Mouse (Mus musculus) gastrocnemius, adult 18-20 months (tissue): Measurements from ENCODE around the gene Slc41a3. TPM values are rescaled to one million over a fixed set of nuclear protein-coding genes. Genes with fewer than 3 reads are reported as not detected.

Source experiments
- DNase-seq: peaks from one replicate; pipeline ENCODE4 v3.0.0; 2021; ENCODE audit warnings: low spot score
- long read RNA-seq, 2 experiments: library from polyadenylated mRNA; stranded (forward); transcript quantifications; one replicate each; pipeline ENCODE4 v2.0.0; 2021
- total RNA-seq, 2 experiments: library from RNA; stranded (reverse); gene quantifications; 2 replicates each; pipeline ENCODE4 v1.2.3; 2021

Gene Slc41a3
- total RNA-seq = 10 to 100 TPM; 83.4 to 93.7 TPM
- long read RNA-seq, experiment 1, transcript Slc41a3-201 (10 exons, 2,324 nt) = major isoform, 12 of 177 reads
- long read RNA-seq, experiment 1, partial matches to known transcripts = 24 of 177 reads
- long read RNA-seq, experiment 1, other reads (novel, unspliced or antisense) = 139 of 177 reads
- long read RNA-seq, experiment 2, transcript Slc41a3-201 (10 exons, 2,324 nt) = major isoform, 32 of 110 reads
- long read RNA-seq, experiment 2, partial matches to known transcripts = 16 of 110 reads
- long read RNA-seq, experiment 2, other reads (novel, unspliced or antisense) = 61 of 110 reads

DNA sequence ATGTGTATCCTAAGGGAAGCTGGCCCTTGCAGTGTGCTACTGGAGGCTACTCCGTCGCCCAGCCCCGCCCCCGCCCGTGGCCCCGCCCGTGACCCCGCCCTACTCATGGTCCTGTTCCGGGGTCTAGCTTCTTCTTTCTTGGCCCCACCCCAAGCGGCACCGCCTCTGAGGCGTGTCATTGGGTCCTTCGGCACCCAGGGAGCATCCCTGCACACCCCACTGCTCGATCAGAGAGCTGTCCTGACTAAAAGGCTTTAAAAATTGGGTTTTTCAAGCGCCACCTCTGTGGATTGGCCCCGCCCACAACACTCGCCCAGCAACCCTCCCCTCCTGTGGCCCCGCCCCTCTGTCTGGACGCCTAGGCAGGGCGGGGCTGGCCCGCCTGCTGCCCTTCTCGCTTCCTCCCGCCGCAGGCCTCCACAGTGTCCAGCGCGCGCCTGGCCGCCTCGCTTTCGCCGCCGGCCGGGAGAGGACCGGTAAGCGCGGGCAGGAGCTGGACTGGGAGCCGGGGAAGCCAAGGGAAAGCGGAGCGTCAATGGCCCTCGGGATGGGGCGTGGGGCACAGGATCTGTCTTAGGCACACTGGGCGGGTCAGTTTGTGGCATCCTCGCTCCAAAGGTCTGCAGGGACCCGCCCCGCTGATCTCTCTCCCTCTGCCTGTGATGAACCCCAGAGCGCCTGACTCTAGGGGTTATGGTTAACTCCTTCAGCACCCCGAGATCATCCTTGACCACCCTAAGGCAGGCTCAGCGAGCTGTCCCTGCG, at the start of gene Slc41a3:
TSS of gene Slc41a3 (plus strand) at position 193 of the 765 bp plus-strand sequence.
- DNase-seq = peak; percentile 95

DNA sequence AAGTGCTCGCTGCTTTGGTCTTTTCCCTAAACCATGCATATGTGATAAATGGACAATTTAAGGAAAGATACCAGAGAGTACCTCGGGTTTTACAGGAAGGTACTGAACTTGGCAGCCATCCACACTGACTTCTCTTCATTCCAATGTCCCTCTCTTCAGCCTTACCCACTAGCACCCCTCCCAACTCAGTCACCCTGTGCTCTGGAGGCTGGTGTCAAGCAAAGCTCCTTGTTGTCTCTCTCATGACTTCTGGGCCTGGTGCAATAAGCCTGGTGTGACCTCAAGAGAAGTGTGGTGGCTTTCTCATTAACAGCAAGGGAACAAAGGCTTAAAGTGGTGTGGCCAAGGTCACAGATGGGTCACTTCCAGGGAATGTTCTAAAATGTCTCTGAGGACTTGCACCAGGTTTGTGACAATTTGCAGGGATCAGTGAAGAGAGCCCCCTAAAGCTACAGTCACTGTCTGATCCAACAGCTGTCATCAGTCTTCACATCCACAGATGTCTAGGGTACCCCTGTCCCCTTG, 47.9 kb upstream of the Slc41a3 start:
- DNase-seq = peak; percentile 8

DNA sequence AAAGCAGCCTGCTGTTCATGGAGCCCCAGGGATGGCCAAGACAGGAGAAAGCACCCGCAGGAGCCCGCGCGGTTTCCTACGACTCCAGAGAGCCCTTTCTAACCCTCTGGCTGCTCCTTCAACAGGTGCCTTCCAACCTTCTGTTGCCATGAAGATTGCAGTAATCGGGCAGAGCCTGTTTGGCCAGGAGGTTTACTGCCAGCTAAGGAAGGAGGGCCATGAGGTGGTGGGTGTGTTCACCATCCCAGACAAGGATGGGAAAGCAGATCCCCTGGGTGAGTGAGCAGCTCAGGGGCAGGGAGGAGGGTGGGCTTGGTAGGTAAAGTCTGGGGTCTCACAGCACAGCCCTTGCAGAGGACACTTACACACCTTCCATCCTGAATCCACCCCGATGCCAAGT, 47.4 kb upstream of the Slc41a3 start:
- DNase-seq = no peak

DNA sequence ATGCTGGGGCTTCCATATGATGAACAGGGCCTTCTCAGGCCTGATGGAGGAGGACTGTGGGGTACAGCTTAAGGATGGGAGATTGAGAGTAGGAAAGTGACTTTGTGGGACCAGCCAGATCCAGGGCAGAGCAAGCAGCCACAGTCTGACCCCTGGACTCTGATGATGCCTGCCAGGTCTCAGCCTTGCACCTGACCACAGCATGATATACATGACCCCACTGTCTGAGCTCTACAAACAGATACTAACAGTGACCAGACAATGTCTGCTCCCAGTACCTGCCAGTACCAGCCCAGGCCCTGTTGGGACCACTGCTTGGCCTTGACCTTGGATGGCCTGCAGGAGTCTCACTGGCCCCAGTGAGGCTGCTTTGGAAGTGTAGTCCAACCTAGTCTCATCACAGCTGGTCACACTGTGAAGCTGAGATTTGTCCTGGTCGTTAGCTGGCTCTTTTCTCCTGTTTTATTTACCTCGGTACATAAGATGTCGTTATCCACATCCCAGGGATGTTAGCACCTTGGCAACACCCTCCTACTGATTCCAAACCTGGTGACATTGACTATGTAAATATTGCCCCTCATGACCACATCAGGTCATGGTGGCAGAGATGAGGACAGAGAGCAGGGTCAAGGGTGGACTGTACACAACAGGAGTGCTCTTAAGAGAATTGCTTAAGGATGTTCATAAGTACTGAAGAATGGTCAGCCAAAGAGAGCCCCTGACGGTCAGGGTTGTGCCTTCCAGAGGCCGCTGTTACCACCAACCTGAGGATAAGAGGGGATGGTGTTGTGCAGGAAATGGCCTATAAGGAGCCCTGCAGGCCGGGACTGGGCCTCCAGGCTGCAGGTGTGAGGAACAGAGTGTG, 46.5 kb upstream of the Slc41a3 start:
- no peak for DNase-seq

DNA sequence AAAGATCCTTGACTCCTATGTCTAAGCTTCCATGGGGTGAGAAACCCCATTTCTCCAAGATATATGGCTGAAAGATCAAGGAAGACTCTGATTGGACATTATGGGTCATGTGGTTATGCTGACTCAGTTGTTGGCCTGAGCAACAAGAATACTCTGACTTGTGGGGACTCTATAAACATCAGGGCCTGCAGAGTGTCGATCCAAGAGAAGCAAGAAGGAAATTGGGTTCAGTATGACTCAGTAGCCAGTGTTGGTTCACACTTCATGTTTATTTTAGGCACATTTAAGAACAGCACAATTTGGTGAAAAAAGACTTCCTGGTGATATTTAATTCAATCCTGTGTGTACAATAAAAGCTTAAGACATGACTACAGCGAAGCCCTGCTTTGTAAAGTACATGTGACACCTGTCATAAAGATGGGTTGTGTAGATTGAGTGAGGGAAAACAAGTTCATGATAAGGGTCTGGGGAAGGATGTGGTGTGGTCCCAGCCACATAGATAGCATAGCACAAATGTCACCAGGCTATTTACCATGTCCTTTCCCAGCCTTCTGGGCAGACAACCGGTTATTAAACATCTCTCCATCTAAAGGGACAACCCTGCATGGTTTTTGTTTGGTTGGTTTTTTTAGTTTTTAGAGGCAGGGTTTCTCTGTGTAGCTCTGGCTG, 44.0 kb upstream of the Slc41a3 start:
- no peak for DNase-seq

DNA sequence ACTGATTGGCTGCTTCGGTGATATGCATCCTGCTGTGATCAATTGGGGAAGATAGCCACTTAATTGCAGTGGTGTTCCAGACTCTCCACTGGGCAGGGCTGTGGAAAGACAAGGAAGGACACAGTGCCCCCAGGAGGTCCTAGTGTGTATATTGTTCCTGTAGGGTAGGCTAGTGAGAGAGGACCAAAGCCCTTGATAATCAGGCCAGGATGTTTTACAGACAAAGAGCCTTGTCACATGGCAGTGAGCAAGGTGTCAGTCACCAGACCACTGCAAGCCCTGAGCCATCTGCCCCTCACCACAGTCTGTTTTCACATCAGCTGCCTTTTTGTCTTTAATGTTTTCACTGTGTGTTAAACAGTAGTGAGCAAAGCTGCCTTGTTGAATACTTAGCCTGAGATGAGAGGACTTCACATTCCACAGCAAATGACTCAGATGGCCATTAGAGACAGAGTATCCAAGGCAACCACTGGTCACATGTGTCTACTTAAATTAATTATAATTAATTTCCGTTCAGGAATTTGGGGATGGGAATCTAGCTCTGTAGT, 43.2 kb upstream of the Slc41a3 start:
- no peak for DNase-seq

DNA sequence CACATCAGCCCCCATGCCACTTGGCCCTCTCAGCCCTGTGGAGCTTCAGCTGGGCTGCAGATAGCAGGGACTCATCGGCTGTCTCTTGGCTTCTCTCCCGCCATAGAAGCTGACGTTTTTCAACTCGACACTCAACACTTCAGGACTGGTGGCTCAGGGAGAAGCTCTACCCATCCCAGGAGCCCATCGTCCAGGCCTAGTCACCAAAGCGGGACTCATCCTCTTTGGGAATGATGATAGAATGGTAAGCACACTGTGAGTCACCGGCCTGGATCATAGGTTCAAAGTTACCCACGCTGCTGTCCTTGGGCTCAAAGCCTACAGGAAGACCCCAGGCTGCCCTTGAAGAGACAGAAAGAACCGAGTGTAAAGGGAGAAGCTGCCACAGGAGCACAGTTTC, 40.3 kb upstream of the Slc41a3 start:
- DNase-seq = no peak

DNA sequence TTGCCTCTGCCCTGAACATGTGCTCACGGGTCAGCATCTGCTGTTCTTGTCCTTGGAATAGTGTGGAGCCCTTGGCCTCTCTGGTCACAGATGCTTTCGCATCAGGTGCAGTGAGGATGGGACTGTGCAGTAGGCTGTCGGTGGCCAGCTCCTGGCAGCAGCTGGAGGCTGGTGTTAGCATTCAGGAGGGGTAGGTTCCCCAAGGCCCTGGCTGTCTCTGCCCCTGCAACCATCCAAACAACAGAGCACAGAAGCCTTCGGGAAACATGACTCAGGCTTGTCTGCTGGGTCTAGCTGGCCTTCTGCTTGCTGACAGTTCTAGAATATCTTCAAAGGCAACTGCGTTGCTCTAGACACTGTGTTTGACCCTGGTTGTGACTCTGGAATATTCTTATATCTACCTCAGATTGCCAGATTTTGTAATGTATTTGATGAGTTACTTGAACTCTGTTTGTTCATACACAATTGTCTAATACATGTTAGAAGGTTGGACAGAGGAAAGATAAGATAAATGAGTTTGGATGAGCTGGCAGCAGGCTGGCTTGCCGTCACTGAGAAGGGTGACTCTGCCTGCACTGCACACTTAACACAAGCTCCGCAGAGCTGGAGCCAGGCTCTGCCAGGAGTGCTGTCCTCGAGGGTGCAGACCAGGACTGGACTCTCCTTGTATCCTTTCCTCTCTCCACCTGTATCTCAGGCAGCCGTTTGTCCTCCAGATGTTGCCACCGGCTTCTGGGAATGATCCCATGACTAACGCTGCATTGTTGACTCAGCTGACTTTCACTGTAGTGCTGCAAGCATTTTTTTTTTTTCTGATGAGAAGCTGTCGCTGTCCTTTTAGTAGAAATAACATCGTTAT, 38.9 kb upstream of the Slc41a3 start:
- no peak for DNase-seq

DNA sequence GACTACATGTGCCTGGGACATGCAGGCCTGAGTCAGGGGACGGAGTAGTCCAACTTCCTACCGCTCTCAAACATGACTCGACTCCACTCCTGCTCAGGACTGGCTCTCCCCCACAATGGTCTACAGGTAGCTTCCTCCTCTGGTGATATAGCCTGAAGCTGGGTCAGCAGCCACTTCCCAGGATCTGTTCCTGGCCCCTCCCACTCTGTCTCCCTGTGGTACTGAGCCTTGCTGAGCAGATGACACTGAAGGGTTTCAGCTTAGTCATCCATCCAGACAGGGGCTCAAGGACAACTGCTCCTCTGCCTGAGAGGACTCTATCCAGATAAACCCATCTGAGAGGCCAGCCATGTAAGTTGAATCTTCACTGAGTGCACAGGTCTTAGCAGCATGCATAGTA, 37.0 kb upstream of the Slc41a3 start:
- DNase-seq = no peak

DNA sequence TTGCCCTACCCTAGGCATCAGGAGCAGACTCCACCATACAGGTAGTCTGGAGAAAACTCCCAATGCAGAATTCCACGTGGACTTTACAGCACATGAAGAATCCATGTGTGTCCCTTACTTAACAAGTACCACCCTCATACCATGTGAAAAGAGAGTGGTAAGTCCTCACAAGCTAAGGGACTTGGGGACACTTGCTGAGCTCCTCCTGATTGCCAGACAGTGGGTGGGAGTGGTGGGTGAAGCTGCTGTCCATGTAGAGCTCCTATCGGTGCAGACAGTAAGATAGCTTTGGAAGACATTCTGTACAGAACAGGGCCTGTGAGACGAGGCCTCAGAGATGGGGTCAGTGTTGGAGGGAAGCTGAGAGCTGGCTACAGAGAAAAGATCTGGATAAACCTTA, 36.6 kb upstream of the Slc41a3 start:
- no peak for DNase-seq

DNA sequence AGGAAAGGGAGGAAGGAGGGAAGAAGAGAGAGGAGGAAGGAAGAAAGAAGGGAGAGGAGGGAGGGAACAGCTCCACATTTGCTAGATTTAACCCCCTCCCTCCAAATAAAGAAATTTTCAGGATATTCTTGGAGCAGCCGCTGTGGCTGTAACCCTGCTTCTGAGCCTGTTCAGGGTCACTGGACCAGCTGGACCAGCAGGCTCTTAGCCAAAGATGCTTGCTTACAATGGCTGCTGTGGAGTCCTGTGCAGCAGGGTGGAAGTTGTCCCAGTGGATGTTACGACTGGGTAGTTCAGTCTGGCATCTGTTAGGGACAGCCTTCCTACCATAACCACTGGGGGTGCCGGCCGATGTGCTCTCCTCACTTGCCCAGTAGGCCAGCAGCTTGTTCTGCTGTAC, 35.8 kb upstream of the Slc41a3 start:
- no peak for DNase-seq

DNA sequence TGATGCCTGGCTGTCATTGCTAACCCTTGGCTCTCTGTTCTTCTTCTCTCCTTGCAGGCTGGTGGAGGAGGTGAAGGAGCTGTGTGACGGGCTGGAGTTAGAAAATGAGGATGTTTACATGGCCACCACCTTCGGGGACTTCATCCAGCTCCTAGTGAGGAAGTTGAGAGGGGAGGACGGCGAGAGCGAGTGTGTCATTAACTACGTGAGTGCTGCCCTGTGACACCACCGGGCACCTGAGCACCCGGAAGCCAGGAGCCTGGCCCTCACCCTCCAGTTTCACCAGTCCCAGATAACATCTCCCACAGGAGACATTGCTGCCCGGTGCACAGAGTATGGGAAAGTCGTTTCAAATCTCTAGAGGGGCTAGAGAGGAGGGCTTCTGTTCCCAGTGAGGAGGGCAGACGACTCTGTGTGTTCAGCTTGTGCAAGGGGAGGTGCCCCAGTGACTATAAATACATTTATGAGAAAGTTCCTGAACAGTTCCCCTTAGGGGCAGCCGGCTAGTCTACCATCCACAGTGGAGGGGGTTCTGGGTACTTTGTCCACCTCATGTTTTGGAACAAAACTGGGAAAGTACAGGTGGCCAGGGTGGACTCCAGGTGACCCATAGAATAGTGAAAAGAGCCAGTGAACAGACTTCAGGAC, 34.7 kb upstream of the Slc41a3 start:
- no peak for DNase-seq

DNA sequence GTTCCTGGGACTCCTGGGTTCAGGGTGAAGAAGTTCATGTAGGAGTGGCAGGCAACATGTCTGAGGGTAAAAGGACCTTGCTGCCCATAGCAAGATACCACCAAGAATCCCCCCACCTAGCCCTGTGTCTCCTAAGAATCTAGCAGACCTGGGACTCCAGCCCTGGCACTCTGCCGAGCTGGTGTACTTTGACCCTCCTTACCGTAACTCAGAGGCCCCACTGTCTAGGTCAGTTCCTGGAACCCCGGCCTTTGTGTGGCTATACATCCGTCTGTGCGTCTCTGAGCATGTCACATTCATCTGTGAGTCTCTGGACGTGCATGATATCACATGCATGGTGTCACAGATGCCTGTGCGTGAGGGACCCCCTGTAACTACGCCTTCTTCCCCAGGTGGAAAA, 34.1 kb upstream of the Slc41a3 start:
- no peak for DNase-seq

DNA sequence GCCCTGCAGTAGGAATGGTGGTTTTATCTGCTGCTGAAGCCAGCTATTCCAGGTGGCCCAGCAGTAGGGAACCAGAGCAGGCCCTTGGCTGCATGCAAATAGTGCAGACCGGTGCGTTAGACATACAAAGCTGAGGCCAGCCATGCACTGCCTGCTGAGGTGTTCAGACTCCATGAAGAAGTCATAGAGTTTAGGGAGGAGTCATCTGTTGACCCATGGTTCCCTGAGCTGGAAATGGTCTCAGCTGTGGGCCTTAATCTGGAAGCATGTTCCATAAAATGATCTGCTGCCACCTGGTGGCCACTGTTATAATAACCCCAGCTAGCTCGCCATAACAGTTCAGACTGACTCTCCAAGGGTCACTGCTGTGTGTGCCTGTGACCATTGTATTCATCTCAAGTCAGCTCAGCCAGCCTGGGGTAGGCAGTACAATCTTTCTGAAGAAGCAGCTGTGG, 29.2 kb upstream of the Slc41a3 start:
- DNase-seq = peak; percentile 81

DNA sequence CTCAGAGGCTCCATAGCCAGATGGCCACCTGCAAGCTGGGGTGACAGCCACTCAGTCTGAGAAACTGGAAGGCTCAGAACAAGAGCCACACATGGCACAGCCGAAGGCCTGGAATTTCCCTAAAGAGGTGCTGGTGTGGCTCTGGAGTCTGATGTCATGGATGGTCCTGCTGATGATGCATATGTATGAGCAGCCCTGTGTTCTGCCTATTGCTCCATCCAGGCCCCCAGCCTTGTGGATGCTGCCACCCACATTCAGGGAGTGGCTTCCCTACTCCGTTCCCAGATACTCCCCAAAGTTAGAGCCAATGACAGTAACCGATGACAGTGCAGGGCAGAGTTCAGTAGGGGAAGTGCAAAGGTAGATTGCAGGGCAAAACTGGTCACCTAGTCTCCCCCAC, 26.4 kb upstream of the Slc41a3 start:
- DNase-seq = no peak

DNA sequence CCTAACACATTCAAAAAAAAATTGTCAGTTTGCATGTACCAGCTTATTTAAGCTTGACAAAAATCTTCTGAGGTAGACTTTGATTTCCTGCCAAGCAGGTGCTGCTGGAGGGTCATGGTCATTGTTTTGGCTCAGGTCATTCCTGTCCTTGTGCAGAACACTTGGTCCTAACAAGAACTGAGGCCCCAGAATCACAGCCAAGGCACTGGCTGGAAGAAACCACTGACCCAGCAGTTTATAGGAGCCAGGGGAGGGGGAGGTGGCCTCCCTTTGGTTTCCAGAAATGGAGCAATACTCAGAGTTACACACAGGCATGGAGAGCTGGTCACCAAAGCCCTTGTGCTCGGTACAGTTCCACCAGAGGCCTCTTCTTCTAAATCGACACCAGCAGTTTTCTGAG, 22.2 kb upstream of the Slc41a3 start:
- DNase-seq = peak; percentile 28

DNA sequence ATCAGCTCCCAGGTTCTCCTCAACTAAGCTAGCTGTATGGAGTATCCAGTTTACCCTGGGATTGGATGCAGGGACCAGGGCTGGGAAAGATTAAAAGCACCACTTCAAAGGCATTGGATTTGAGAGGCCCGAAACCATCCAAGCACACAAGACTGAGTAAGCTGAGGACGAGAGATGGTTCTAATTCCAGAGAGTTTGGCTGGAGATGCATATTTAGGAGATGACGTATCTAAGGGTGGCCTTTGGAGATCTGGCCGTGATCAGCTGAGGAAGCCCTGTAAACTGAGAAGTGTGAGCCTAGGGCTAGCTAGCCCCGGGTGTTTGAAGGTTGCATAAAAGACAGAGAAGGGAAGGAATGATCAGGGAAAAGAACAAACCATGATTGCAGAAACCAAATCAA, 16.4 kb upstream of the Slc41a3 start:
- DNase-seq = peak; percentile 78

DNA sequence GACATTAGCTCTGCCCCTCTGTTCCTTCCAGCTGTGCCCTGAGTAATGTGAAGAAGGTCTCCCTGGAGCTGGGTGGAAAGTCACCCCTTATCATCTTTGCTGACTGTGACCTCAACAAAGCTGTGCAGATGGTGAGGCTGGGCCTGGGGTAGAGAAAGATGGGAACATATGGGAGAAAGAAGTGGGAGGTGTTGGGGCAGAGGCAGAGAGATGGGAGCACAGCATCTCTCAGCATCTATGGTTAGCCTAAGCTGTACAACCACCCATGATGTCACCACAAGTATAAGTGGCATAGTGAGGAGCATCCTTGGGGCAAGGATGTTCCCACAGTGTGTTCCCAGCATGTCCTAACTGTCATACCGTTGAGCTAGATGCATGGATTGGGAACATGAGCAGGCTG, 13.8 kb upstream of the Slc41a3 start:
- no peak for DNase-seq

DNA sequence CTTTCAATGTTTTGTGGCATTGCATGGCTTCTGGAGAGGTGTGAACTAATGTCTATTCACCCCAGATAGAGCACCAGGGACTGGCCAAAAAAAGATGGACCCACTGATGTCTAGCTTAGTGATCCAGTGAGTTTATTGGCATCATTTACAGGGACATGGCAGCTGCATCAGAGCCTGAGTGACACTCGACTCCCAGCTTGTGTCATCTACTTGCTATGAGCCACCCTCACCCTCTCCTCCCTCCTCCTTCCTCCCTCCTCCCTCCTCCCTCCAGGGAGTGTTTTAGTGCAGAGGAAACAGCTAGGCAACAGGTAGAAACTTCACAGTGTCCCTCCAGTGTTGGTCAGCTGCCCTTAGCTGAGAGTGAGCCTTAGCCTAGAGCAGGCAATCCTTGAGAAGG, 9.6 kb upstream of the Slc41a3 start:
- DNase-seq = peak; percentile 42
